Mouse (Mus musculus) heart, embryonic 13.5 days (tissue): Measurements from ENCODE around the gene Toe1. TPM values are rescaled to one million over a fixed set of nuclear protein-coding genes. Genes with fewer than 3 reads are reported as not detected.

ENCODE experiments used
- ATAC-seq: fragments of 200-750 bp; cut with Nextera tagmentation; 2 replicates; pipeline ENCODE4 v1.8.0; 2017; ENCODE audit warnings: moderate TSS enrichment; ENCODE audit not compliant: insufficient number of reproducible peaks, low FRiP score, low TSS enrichment; ENCODE audit errors: extremely low read depth
- H3K27ac ChIP-seq: fragments of 300-500 bp; sonication (generic); replicated peaks from 2 replicates; pipeline ENCODE4 v1.5.1; 2015; ENCODE audit warnings: moderate library complexity, mild to moderate bottlenecking, inconsistent platforms
- H3K27me3 ChIP-seq: fragments of 300-500 bp; sonication (generic); replicated peaks from 2 replicates; pipeline ENCODE4 v1.6.1; 2015; ENCODE audit warnings: mild to moderate bottlenecking, inconsistent platforms
- H3K36me3 ChIP-seq: fragments of 300-500 bp; sonication (generic); 2 replicates; pipeline ENCODE4 v1.6.1; 2015; ENCODE audit warnings: mild to moderate bottlenecking, inconsistent platforms
- H3K4me1 ChIP-seq: fragments of 300-500 bp; sonication (generic); 2 replicates; pipeline ENCODE4 v1.6.1; 2015; ENCODE audit warnings: inconsistent platforms
- H3K4me2 ChIP-seq: fragments of 300-500 bp; sonication (generic); 2 replicates; pipeline ENCODE4 v1.6.1; 2015; ENCODE audit warnings: inconsistent platforms, mild to moderate bottlenecking, moderate library complexity
- H3K4me3 ChIP-seq: fragments of 300-500 bp; sonication (generic); 2 replicates; pipeline ENCODE4 v1.5.1; 2015; ENCODE audit warnings: moderate library complexity, mild to moderate bottlenecking, inconsistent platforms
- H3K9ac ChIP-seq: fragments of 300-500 bp; sonication (generic); 2 replicates; pipeline ENCODE4 v1.6.1; 2015; ENCODE audit warnings: inconsistent platforms, mild to moderate bottlenecking, moderate library complexity
- H3K9me3 ChIP-seq: fragments of 300-500 bp; sonication (generic); 2 replicates; pipeline ENCODE4 v1.6.1; 2016; ENCODE audit warnings: inconsistent platforms
- WGBS: fragments of 180-500 bp; shearing (Covaris S2); methylation state at CpG from one replicate; pipeline ENCODE4 v1.1.7; 2015; ENCODE audit warnings: mixed read lengths; 5-methylcytosine and 5-hydroxymethylcytosine counted together
- polyA plus RNA-seq: library from polyadenylated mRNA; unstranded; fragments of >200 nt; fragmentation: Nextera tagmentation; extraction: Ambion mirVana; gene quantifications from 2 replicates; pipeline ENCODE4 v1.2.1, GENCODE M21; 2015

Toe1 gene
- polyA plus RNA-seq, 1 experiment from 2014 or later, result 21.1 TPM

- Histone ChIP-seq H3K27me3 (no peaks in the 10 kb centered on the region), H3K36me3 (no peaks in the 10 kb centered on the region), H3K4me1 (no peaks in the 10 kb centered on the region), H3K4me2 (no peak overlapping the region), H3K9me3 (0 out of 2 replicates have a peak, but pooled peaks cover 4% of the 10 kb centered on the region), H3K4me3 (no peak overlapping the region), H3K9ac (0 out of 2 replicates have a peak overlapping the region, but pooled peaks have one; percentile 57), H3K27ac (no peak overlapping the region)
- 7% methylated on average over 3 of the region's 3 CpGs for WGBS
- ATAC-seq, result no peak
Observed at GRCm38 (mm10) chr4:116788956-116789355, 18.5 kb downstream of the Toe1 start.

GRCm38 (mm10) chr4:116787985-116788760 lies 19.3 kb downstream of the Toe1 start:
- no peak overlapping the region for H3K4me3 ChIP-seq
- H3K27ac ChIP-seq, result no peak overlapping the region
- no peaks in the 10 kb centered on the region for H3K36me3 ChIP-seq
- no peaks in the 10 kb centered on the region for H3K27me3 ChIP-seq
- WGBS, result 40% methylated on average over 7 of the region's 7 CpGs
- H3K4me1 ChIP-seq, result no peaks in the 10 kb centered on the region
- 0 out of 2 replicates have a peak, but pooled peaks cover 4% of the 10 kb centered on the region for H3K9me3 ChIP-seq
- no peak overlapping the region for H3K9ac ChIP-seq
- no peak overlapping the region for H3K4me2 ChIP-seq
- ATAC-seq, result no peak

- Histone ChIP-seq H3K4me1 (no peaks in the 10 kb centered on the region), H3K27me3 (no peaks in the 10 kb centered on the region), H3K9me3 (0 out of 2 replicates have a peak, but pooled peaks cover 4% of the 10 kb centered on the region), H3K4me2 (no peak overlapping the region), H3K9ac (no peak overlapping the region), H3K36me3 (no peaks in the 10 kb centered on the region), H3K4me3 (no peak overlapping the region), H3K27ac (no peak overlapping the region)
- WGBS, result 94% methylated on average over 1 of the region's 1 CpGs
- ATAC-seq, result no peak
Observed at GRCm38 (mm10) chr4:116786587-116786986, 20.9 kb downstream of the Toe1 start.

GRCm38 (mm10) chr4:116782171-116782570 lies 25.3 kb downstream of the Toe1 start:
- Histone ChIP-seq H3K4me3 (no peak overlapping the region), H3K9me3 (0 out of 2 replicates have a peak, but pooled peaks cover 4% of the 10 kb centered on the region), H3K36me3 (no peaks in the 10 kb centered on the region), H3K27me3 (no peaks in the 10 kb centered on the region), H3K4me2 (no peak overlapping the region), H3K9ac (0 out of 2 replicates have a peak overlapping the region, but pooled peaks have one; percentile 19), H3K4me1 (no peaks in the 10 kb centered on the region), H3K27ac (no peak overlapping the region)
- 26% methylated on average over 8 of the region's 8 CpGs for WGBS
- no peak for ATAC-seq

- ATAC-seq, result no peak
- 58% methylated on average over 2 of the region's 2 CpGs for WGBS
- 0 out of 2 replicates have a peak, but pooled peaks cover under 1% of the 10 kb centered on the region for H3K9me3 ChIP-seq
- H3K4me2 ChIP-seq, result no peak overlapping the region
- no peak overlapping the region for H3K9ac ChIP-seq
- H3K27me3 ChIP-seq, result no peaks in the 10 kb centered on the region
- no peaks in the 10 kb centered on the region for H3K36me3 ChIP-seq
- no peak overlapping the region for H3K27ac ChIP-seq
- no peak overlapping the region for H3K4me3 ChIP-seq
- H3K4me1 ChIP-seq, result no peaks in the 10 kb centered on the region
Observed at GRCm38 (mm10) chr4:116781366-116781765, 26.1 kb downstream of the Toe1 start.

GRCm38 (mm10) chr4:116780541-116780940 lies 26.9 kb downstream of the Toe1 start:
- no peak for ATAC-seq
- H3K4me1 ChIP-seq, result no peaks in the 10 kb centered on the region
- H3K4me2 ChIP-seq, result no peak overlapping the region
- WGBS, result 62% methylated on average over 2 of the region's 2 CpGs
- H3K36me3 ChIP-seq, result no peaks in the 10 kb centered on the region
- no peak overlapping the region for H3K9ac ChIP-seq
- no peak overlapping the region for H3K4me3 ChIP-seq
- no peak overlapping the region for H3K27ac ChIP-seq
- no peaks in the 10 kb centered on the region for H3K9me3 ChIP-seq
- H3K27me3 ChIP-seq, result no peaks in the 10 kb centered on the region

- no peak overlapping the region for H3K27ac ChIP-seq
- H3K4me1 ChIP-seq, result no peaks in the 10 kb centered on the region
- ATAC-seq, result no peak
- H3K36me3 ChIP-seq, result no peaks in the 10 kb centered on the region
- 77% methylated on average over 3 of the region's 3 CpGs for WGBS
- H3K9me3 ChIP-seq, result no peaks in the 10 kb centered on the region
- no peak overlapping the region for H3K9ac ChIP-seq
- H3K4me3 ChIP-seq, result no peak overlapping the region
- no peaks in the 10 kb centered on the region for H3K27me3 ChIP-seq
- no peak overlapping the region for H3K4me2 ChIP-seq
Observed at GRCm38 (mm10) chr4:116777079-116777478, 30.4 kb downstream of the Toe1 start.

GRCm38 (mm10) chr4:116776391-116776790 lies 31.0 kb downstream of the Toe1 start:
- Histone ChIP-seq H3K9ac (no peak overlapping the region), H3K4me2 (no peak overlapping the region), H3K36me3 (no peaks in the 10 kb centered on the region), H3K9me3 (no peaks in the 10 kb centered on the region), H3K27me3 (no peaks in the 10 kb centered on the region), H3K27ac (no peak overlapping the region), H3K4me3 (no peak overlapping the region), H3K4me1 (no peaks in the 10 kb centered on the region)
- WGBS, result 82% methylated on average over 5 of the region's 5 CpGs
- no peak for ATAC-seq

GRCm38 (mm10) chr4:116769060-116769459 lies 38.4 kb downstream of the Toe1 start:
- no peak overlapping the region for H3K27ac ChIP-seq
- no peaks in the 10 kb centered on the region for H3K9me3 ChIP-seq
- H3K36me3 ChIP-seq, result no peaks in the 10 kb centered on the region
- H3K27me3 ChIP-seq, result no peaks in the 10 kb centered on the region
- no peak for ATAC-seq
- H3K4me3 ChIP-seq, result no peak overlapping the region
- no peak overlapping the region for H3K9ac ChIP-seq
- H3K4me2 ChIP-seq, result no peak overlapping the region
- H3K4me1 ChIP-seq, result no peaks in the 10 kb centered on the region

- Histone ChIP-seq H3K27ac (no peak overlapping the region), H3K4me1 (no peaks in the 10 kb centered on the region), H3K4me3 (no peak overlapping the region), H3K4me2 (no peak overlapping the region), H3K9me3 (no peaks in the 10 kb centered on the region), H3K36me3 (no peaks in the 10 kb centered on the region), H3K27me3 (no peaks in the 10 kb centered on the region), H3K9ac (no peak overlapping the region)
- WGBS, result 78% methylated on average over 5 of the region's 5 CpGs
- ATAC-seq, result no peak
Observed at GRCm38 (mm10) chr4:116768510-116768909, 38.9 kb downstream of the Toe1 start.

- Histone ChIP-seq H3K4me1 (no peaks in the 10 kb centered on the region), H3K27me3 (no peaks in the 10 kb centered on the region), H3K36me3 (no peaks in the 10 kb centered on the region), H3K4me3 (no peak overlapping the region), H3K27ac (no peak overlapping the region), H3K9ac (no peak overlapping the region), H3K4me2 (no peak overlapping the region), H3K9me3 (no peaks in the 10 kb centered on the region)
- ATAC-seq, result no peak
- 70% methylated on average over 5 of the region's 5 CpGs for WGBS
Observed at GRCm38 (mm10) chr4:116764001-116764400, 43.4 kb downstream of the Toe1 start.

- WGBS, result 69% methylated on average over 2 of the region's 2 CpGs
- H3K4me1 ChIP-seq, result no peaks in the 10 kb centered on the region
- ATAC-seq, result no peak
Observed at GRCm38 (mm10) chr4:116761914-116762313, 45.5 kb downstream of the Toe1 start.

More at GRCm38 (mm10) chr4:116761914-116762313, 45.5 kb downstream of the Toe1 start:
- Histone ChIP-seq H3K36me3 (no peaks in the 10 kb centered on the region), H3K9ac (no peak overlapping the region), H3K27ac (no peak overlapping the region), H3K4me2 (no peak overlapping the region), H3K4me3 (no peak overlapping the region), H3K27me3 (no peaks in the 10 kb centered on the region), H3K9me3 (no peaks in the 10 kb centered on the region)
